Mouse (Mus musculus) heart, adult 18-20 months (tissue): ENCODE results near the gene Cenpl. TPM values are rescaled to one million over a fixed set of nuclear protein-coding genes. Genes with fewer than 3 reads are reported as not detected.
A peak's percentile ranks its signal among the peaks of the same experiment; 100 is the strongest.
"Not testable (repeated sequence)": the region's sequence is repeated elsewhere in the genome, so short reads cannot be mapped to it uniquely, and the experiment has no call there.

ENCODE experiments used
- DNase-seq, 2 experiments: peaks; one replicate each; pipeline ENCODE4 v3.0.0; 2021 to 2022; ENCODE audit warnings: mixed read lengths in 1 of 2
- long read RNA-seq, 2 experiments: library from polyadenylated mRNA; stranded (forward); transcript quantifications; one replicate each; pipeline ENCODE4 v2.0.0; 2021
- total RNA-seq, 2 experiments: library from RNA; stranded (reverse); gene quantifications; 2 replicates each; pipeline ENCODE4 v1.2.3; 2021

The Cenpl gene
- total RNA-seq, result 1 to 10 TPM; 1.0 to 1.2 TPM
- long read RNA-seq, experiment 1, partial matches to known transcripts, result 0 of 1 reads
- long read RNA-seq, experiment 1, other reads (novel, unspliced or antisense), result 0 of 1 reads
- long read RNA-seq, experiment 2, partial matches to known transcripts, result 0 of 1 reads
- long read RNA-seq, experiment 2, other reads (novel, unspliced or antisense), result 1 of 1 reads

- peak; percentile 98 for DNase-seq
Observed at GRCm38 (mm10) chr1:161070352-161071271, at the start of gene Cenpl, which contains the start of gene Dars2. Cenpl (plus strand) TSS chr1:161070713. Dars2 (minus strand) TSS chr1:161070658.

- no peak for DNase-seq
Observed at GRCm38 (mm10) chr1:161025410-161026210, 44.9 kb upstream of the Cenpl start.

- no peak for DNase-seq
Observed at GRCm38 (mm10) chr1:161027196-161027595, 43.3 kb upstream of the Cenpl start.

GRCm38 (mm10) chr1:161028427-161028826 is 42.1 kb upstream of the Cenpl start:
- not testable (repeated sequence) for DNase-seq

GRCm38 (mm10) chr1:161030058-161030457 is 40.5 kb upstream of the Cenpl start:
- no peak for DNase-seq

GRCm38 (mm10) chr1:161031881-161032280 is 38.6 kb upstream of the Cenpl start:
- no peak for DNase-seq

- DNase-seq, result no peak
Observed at GRCm38 (mm10) chr1:161032345-161032744, 38.2 kb upstream of the Cenpl start.

GRCm38 (mm10) chr1:161033856-161034434 is 36.6 kb upstream of the Cenpl start:
- no peak for DNase-seq

- peak; percentile 99 for DNase-seq
Observed at GRCm38 (mm10) chr1:161034435-161035280, 35.9 kb upstream of the Cenpl start, which contains the start of gene Zbtb37. Zbtb37 (minus strand) TSS chr1:161034849.

- no peak for DNase-seq
Observed at GRCm38 (mm10) chr1:161035281-161035785, 35.2 kb upstream of the Cenpl start.

GRCm38 (mm10) chr1:161035786-161036404 is 34.6 kb upstream of the Cenpl start:
- DNase-seq, result no peak

GRCm38 (mm10) chr1:161036411-161036841 is 34.1 kb upstream of the Cenpl start:
- peak in 1 of 2 experiments; percentile 24 for DNase-seq

- no peak for DNase-seq
Observed at GRCm38 (mm10) chr1:161037026-161037425, 33.5 kb upstream of the Cenpl start.

GRCm38 (mm10) chr1:161037599-161037998 is 32.9 kb upstream of the Cenpl start:
- no peak for DNase-seq

- no peak for DNase-seq
Observed at GRCm38 (mm10) chr1:161038004-161038403, 32.5 kb upstream of the Cenpl start.

- DNase-seq, result no peak
Observed at GRCm38 (mm10) chr1:161038968-161039721, 31.4 kb upstream of the Cenpl start.

- no peak for DNase-seq
Observed at GRCm38 (mm10) chr1:161039741-161040425, 30.6 kb upstream of the Cenpl start.

GRCm38 (mm10) chr1:161040426-161040770 is 30.1 kb upstream of the Cenpl start:
- DNase-seq, result no peak

- no peak for DNase-seq
Observed at GRCm38 (mm10) chr1:161040855-161041254, 29.7 kb upstream of the Cenpl start.
